Mouse (Mus musculus): ENCODE measurements around the gene Gm28051.

GRCm38 (mm10) chr12:102778151-102778550, 20.6 kb upstream of the Gm28051 start:
- TF ChIP-seq E2F4 (IDR thresholded peaks at IDR 0.05; ENCODE audit: insufficient read depth) (no peak), POLR2A (IDR thresholded peaks at IDR 0.05; ENCODE audit: insufficient read length, low read depth) (no peak), MYOD1 (IDR thresholded peaks at IDR 0.05; ENCODE audit: control insufficient read depth in 1 of 3, insufficient read length in 2 of 3, low read depth in 2 of 3) (no peak), CEBPB (IDR thresholded peaks at IDR 0.05; ENCODE audit: insufficient read depth, poor library complexity, severe bottlenecking) (no peak), USF1 (IDR thresholded peaks at IDR 0.05; ENCODE audit: low read depth) (no peak), POLR2AphosphoS2 (IDR thresholded peaks at IDR 0.05; ENCODE audit: insufficient read length, low read depth) (no peak), SRF (IDR thresholded peaks at IDR 0.05; ENCODE audit: control insufficient read depth, insufficient read length, low read depth) (no peak), MYOG (IDR thresholded peaks at IDR 0.05; ENCODE audit: control insufficient read depth in 1 of 3, insufficient read depth in 1 of 3, insufficient read length in 2 of 3, low read depth in 2 of 3) (no peak), TCF12 (IDR thresholded peaks at IDR 0.05; ENCODE audit: insufficient read depth, poor library complexity, severe bottlenecking) (no peak), MAX (IDR thresholded peaks at IDR 0.05; ENCODE audit: low read depth) (no peak), REST (IDR thresholded peaks at IDR 0.05; ENCODE audit: insufficient read depth, insufficient read length) (no peak)

Data from myocyte (in vitro differentiated cells).